Mouse (Mus musculus): ENCODE data around the gene Pycr1. TPM values are rescaled to one million over a fixed set of nuclear protein-coding genes. Genes with fewer than 3 reads are reported as not detected.
A peak's percentile ranks its signal among the peaks of the same experiment; 100 is the strongest.

Pycr1 gene
- polyA plus RNA-seq, 1 experiment from 2014 or later, result 34.9 TPM

- WGBS, result 1% methylated on average over 18 of the region's 18 CpGs
- H3K4me3 ChIP-seq (replicated peaks; ENCODE audit: low read length), result peak overlapping the region; percentile 62
- H3K27ac ChIP-seq (ENCODE audit: low read length), result peak overlapping the region; percentile 47; the same call in 1 of the 2 replicates
- H3K9me3 ChIP-seq (ENCODE audit: control insufficient read depth, low read length), result no peaks in the 10 kb centered on the region
- no peaks in the 10 kb centered on the region for H3K27me3 ChIP-seq (replicated peaks; ENCODE audit: control insufficient read depth, insufficient read depth, low read length)
- ATAC-seq, result peak; percentile 56
- no peaks in the 10 kb centered on the region for H3K36me3 ChIP-seq (ENCODE audit: control insufficient read depth, insufficient read depth)
- peak overlapping the region; percentile 79 for H3K9ac ChIP-seq (replicated peaks; ENCODE audit: low read depth, low read length)
- H3K4me2 ChIP-seq (ENCODE audit: low read length), result peak overlapping the region; percentile 98
- peaks cover 15% of the 10 kb centered on the region for H3K4me1 ChIP-seq (replicated peaks; ENCODE audit: control insufficient read depth, insufficient read depth, low read length)
Measured at GRCm38 (mm10) chr11:120642939-120643600, 499 bp downstream of the Pycr1 start.

DNA sequence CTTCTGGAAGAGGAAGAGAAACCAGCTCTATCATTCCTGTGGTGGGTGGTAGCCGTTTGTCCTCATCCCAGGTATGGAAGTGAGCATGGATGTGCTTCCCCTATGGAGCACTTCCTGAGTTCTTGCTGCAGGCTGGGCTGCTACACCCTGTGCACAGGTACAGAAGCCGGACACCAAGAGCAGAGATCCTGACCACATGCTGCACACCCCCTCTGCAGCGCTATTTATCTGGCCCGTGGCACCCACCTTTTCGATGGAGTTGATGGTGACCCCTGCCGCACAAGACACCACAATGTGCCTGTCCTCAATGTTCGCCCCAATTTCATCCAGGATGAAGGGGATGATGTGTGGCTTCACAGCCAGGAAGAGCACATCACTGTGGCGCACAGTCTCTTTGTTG lies 1.7 kb downstream of the Pycr1 start:
- Histone ChIP-seq H3K27me3 (replicated peaks; ENCODE audit: control insufficient read depth, insufficient read depth, low read length) (no peaks in the 10 kb centered on the region), H3K4me3 (replicated peaks; ENCODE audit: low read length) (no peak overlapping the region), H3K9ac (replicated peaks; ENCODE audit: low read depth, low read length) (no peak overlapping the region), H3K9me3 (ENCODE audit: control insufficient read depth, low read length) (no peaks in the 10 kb centered on the region), H3K36me3 (ENCODE audit: control insufficient read depth, insufficient read depth) (no peaks in the 10 kb centered on the region), H3K4me1 (replicated peaks; ENCODE audit: control insufficient read depth, insufficient read depth, low read length) (peaks cover 12% of the 10 kb centered on the region), H3K27ac (ENCODE audit: low read length) (no peak overlapping the region), H3K4me2 (ENCODE audit: low read length) (no peak overlapping the region)
- WGBS, result 90% methylated on average over 8 of the region's 8 CpGs
- ATAC-seq, result no peak

DNA sequence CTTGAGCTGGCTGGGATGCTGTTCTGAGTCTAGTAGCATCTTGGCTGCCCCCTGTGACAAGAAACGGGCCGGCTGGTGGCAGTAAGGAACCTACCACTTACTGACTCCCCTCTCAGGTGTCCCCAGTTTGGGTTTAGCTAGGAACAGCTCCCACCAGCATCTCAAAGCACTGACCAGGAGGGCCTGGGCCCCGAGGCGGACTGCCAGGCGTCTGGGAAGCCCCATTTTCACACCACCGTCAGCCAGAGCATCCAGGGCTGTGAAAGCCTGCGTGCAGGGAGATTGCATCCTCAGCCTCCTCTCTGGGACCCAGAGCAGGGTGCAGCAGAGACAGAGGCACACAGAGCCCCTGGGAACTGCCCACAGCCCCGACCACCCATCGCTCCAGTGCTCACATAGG lies 2.3 kb downstream of the Pycr1 start:
- Histone ChIP-seq H3K4me1 (replicated peaks; ENCODE audit: control insufficient read depth, insufficient read depth, low read length) (peaks cover 12% of the 10 kb centered on the region), H3K9ac (replicated peaks; ENCODE audit: low read depth, low read length) (0 out of 2 replicates have a peak overlapping the region, but pooled peaks have one; percentile 13), H3K27me3 (replicated peaks; ENCODE audit: control insufficient read depth, insufficient read depth, low read length) (no peaks in the 10 kb centered on the region), H3K36me3 (ENCODE audit: control insufficient read depth, insufficient read depth) (no peaks in the 10 kb centered on the region), H3K27ac (ENCODE audit: low read length) (no peak overlapping the region), H3K4me2 (ENCODE audit: low read length) (no peak overlapping the region), H3K9me3 (ENCODE audit: control insufficient read depth, low read length) (no peaks in the 10 kb centered on the region), H3K4me3 (replicated peaks; ENCODE audit: low read length) (no peak overlapping the region)
- WGBS, result 66% methylated on average over 9 of the region's 9 CpGs
- no peak for ATAC-seq

GRCm38 (mm10) chr11:120634810-120635209 lies 8.8 kb downstream of the Pycr1 start:
- no peak overlapping the region for H3K4me2 ChIP-seq (ENCODE audit: low read length)
- H3K9ac ChIP-seq (replicated peaks; ENCODE audit: low read depth, low read length), result no peak overlapping the region
- no peaks in the 10 kb centered on the region for H3K36me3 ChIP-seq (ENCODE audit: control insufficient read depth, insufficient read depth)
- no peaks in the 10 kb centered on the region for H3K27me3 ChIP-seq (replicated peaks; ENCODE audit: control insufficient read depth, insufficient read depth, low read length)
- ATAC-seq, result no peak
- 80% methylated on average over 5 of the region's 5 CpGs for WGBS
- no peak overlapping the region for H3K27ac ChIP-seq (ENCODE audit: low read length)
- no peak overlapping the region for H3K4me3 ChIP-seq (replicated peaks; ENCODE audit: low read length)
- peaks cover 28% of the 10 kb centered on the region for H3K4me1 ChIP-seq (replicated peaks; ENCODE audit: control insufficient read depth, insufficient read depth, low read length)
- no peaks in the 10 kb centered on the region for H3K9me3 ChIP-seq (ENCODE audit: control insufficient read depth, low read length)

GRCm38 (mm10) chr11:120633520-120634343 lies 9.8 kb downstream of the Pycr1 start, which contains the start of gene Mafg:
Mafg (minus strand) TSS chr11:120633600.
- peak; percentile 95 for ATAC-seq
- peaks cover 31% of the 10 kb centered on the region for H3K4me1 ChIP-seq (replicated peaks; ENCODE audit: control insufficient read depth, insufficient read depth, low read length)
- H3K36me3 ChIP-seq (ENCODE audit: control insufficient read depth, insufficient read depth), result peaks cover 6% of the 10 kb centered on the region; the same call in 1 of the 2 replicates
- peak within 1 kb of the TSS; percentile 84 for H3K4me3 ChIP-seq (replicated peaks; ENCODE audit: low read length)
- H3K9me3 ChIP-seq (ENCODE audit: control insufficient read depth, low read length), result no peaks in the 10 kb centered on the region
- peak within 1 kb of the TSS; percentile 79 for H3K27ac ChIP-seq (ENCODE audit: low read length)
- peak within 1 kb of the TSS; percentile 85 for H3K9ac ChIP-seq (replicated peaks; ENCODE audit: low read depth, low read length)
- WGBS, result 11% methylated on average over 58 of the region's 58 CpGs
- H3K27me3 ChIP-seq (replicated peaks; ENCODE audit: control insufficient read depth, insufficient read depth, low read length), result no peaks in the 10 kb centered on the region
- peak within 1 kb of the TSS; percentile 61 for H3K4me2 ChIP-seq (ENCODE audit: low read length)

- peaks cover 31% of the 10 kb centered on the region for H3K4me1 ChIP-seq (replicated peaks; ENCODE audit: control insufficient read depth, insufficient read depth, low read length)
- H3K4me2 ChIP-seq (ENCODE audit: low read length), result peak overlapping the region; percentile 61
- no peaks in the 10 kb centered on the region for H3K9me3 ChIP-seq (ENCODE audit: control insufficient read depth, low read length)
- peak overlapping the region; percentile 85 for H3K9ac ChIP-seq (replicated peaks; ENCODE audit: low read depth, low read length)
- H3K27ac ChIP-seq (ENCODE audit: low read length), result peak overlapping the region; percentile 79
- no peaks in the 10 kb centered on the region for H3K27me3 ChIP-seq (replicated peaks; ENCODE audit: control insufficient read depth, insufficient read depth, low read length)
- peak; percentile 85 for ATAC-seq
- under 1% methylated on average over 99 of the region's 116 CpGs for WGBS
- peak overlapping the region; percentile 84 for H3K4me3 ChIP-seq (replicated peaks; ENCODE audit: low read length)
- H3K36me3 ChIP-seq (ENCODE audit: control insufficient read depth, insufficient read depth), result peaks cover 6% of the 10 kb centered on the region; the same call in 1 of the 2 replicates
Measured at GRCm38 (mm10) chr11:120632559-120633519, 10.7 kb downstream of the Pycr1 start.

- Histone ChIP-seq H3K9me3 (ENCODE audit: control insufficient read depth, low read length) (no peaks in the 10 kb centered on the region), H3K27ac (ENCODE audit: low read length) (no peak overlapping the region), H3K4me1 (replicated peaks; ENCODE audit: control insufficient read depth, insufficient read depth, low read length) (peaks cover 31% of the 10 kb centered on the region), H3K4me3 (replicated peaks; ENCODE audit: low read length) (peak overlapping the region; percentile 84), H3K36me3 (ENCODE audit: control insufficient read depth, insufficient read depth) (peaks cover 6% of the 10 kb centered on the region; the same call in 1 of the 2 replicates), H3K27me3 (replicated peaks; ENCODE audit: control insufficient read depth, insufficient read depth, low read length) (no peaks in the 10 kb centered on the region), H3K4me2 (ENCODE audit: low read length) (peak overlapping the region; percentile 61), H3K9ac (replicated peaks; ENCODE audit: low read depth, low read length) (peak overlapping the region; percentile 85)
- no peak for ATAC-seq
- WGBS, result 63% methylated on average over 4 of the region's 4 CpGs
Measured at GRCm38 (mm10) chr11:120631726-120632448, 11.7 kb downstream of the Pycr1 start.

GRCm38 (mm10) chr11:120630881-120631725 lies 12.5 kb downstream of the Pycr1 start:
- Histone ChIP-seq H3K9me3 (ENCODE audit: control insufficient read depth, low read length) (no peaks in the 10 kb centered on the region), H3K4me2 (ENCODE audit: low read length) (no peak overlapping the region), H3K4me3 (replicated peaks; ENCODE audit: low read length) (no peak overlapping the region), H3K36me3 (ENCODE audit: control insufficient read depth, insufficient read depth) (peaks cover 6% of the 10 kb centered on the region; the same call in 1 of the 2 replicates), H3K4me1 (replicated peaks; ENCODE audit: control insufficient read depth, insufficient read depth, low read length) (peaks cover 31% of the 10 kb centered on the region), H3K27me3 (replicated peaks; ENCODE audit: control insufficient read depth, insufficient read depth, low read length) (no peaks in the 10 kb centered on the region), H3K9ac (replicated peaks; ENCODE audit: low read depth, low read length) (no peak overlapping the region), H3K27ac (ENCODE audit: low read length) (no peak overlapping the region)
- ATAC-seq, result no peak
- WGBS, result 43% methylated on average over 7 of the region's 7 CpGs
